Mouse (Mus musculus) layer of hippocampus, adult 18-20 months (tissue): ENCODE data around the gene Olfr555. TPM values are rescaled to one million over a fixed set of nuclear protein-coding genes. Genes with fewer than 3 reads are reported as not detected.
"Not testable (repeated sequence)": the region's sequence is repeated elsewhere in the genome, so short reads cannot be mapped to it uniquely, and the experiment has no call there.

ENCODE experiments used
- DNase-seq, 2 experiments: peaks; one replicate each; pipeline ENCODE4 v3.0.0; 2022; ENCODE audit warnings: low spot score in 2 of 2
- long read RNA-seq: library from polyadenylated mRNA; stranded (forward); transcript quantifications from one replicate; pipeline ENCODE4 v2.0.0, GENCODE M21; 2021
- total RNA-seq, 2 experiments: library from RNA; stranded (reverse); gene quantifications; 2 replicates each; pipeline ENCODE4 v1.2.3; 2021

The Olfr555 gene
- not detected for total RNA-seq
- long read RNA-seq, result 0 reads

GRCm38 (mm10) chr7:102658523-102658922 lies at the start of gene Olfr555:
Gene Olfr555 (plus strand): TSS chr7:102658823.
- no peak for DNase-seq

- DNase-seq, result no peak
These were observed 40.5 kb upstream of the Olfr555 start, which contains the start of gene Olfr553 for GRCm38 (mm10) chr7:102618118-102618517. Gene Olfr553 (minus strand): TSS chr7:102618218.

GRCm38 (mm10) chr7:102619608-102620007 lies 39.0 kb upstream of the Olfr555 start:
- no peak for DNase-seq

- DNase-seq, result not testable (repeated sequence)
These were observed 38.3 kb upstream of the Olfr555 start for GRCm38 (mm10) chr7:102620368-102620767.

- peak in 1 of 2 experiments; percentile 63 for DNase-seq
These were observed 22.0 kb upstream of the Olfr555 start for GRCm38 (mm10) chr7:102636665-102637064.

- DNase-seq, result no peak
These were observed 20.5 kb upstream of the Olfr555 start, which contains the start of gene Olfr554 for GRCm38 (mm10) chr7:102638132-102638531. Gene Olfr554 (plus strand): TSS chr7:102638432.

GRCm38 (mm10) chr7:102644945-102645344 lies 13.7 kb upstream of the Olfr555 start:
- DNase-seq, result not testable (repeated sequence)

GRCm38 (mm10) chr7:102664599-102664998 lies 6.0 kb downstream of the Olfr555 start, which contains the start of gene Olfr556:
Gene Olfr556 (plus strand): TSS chr7:102664899.
- no peak for DNase-seq

- peak in 1 of 2 experiments; percentile 21 for DNase-seq
These were observed 6.8 kb downstream of the Olfr555 start for GRCm38 (mm10) chr7:102665378-102665777.

GRCm38 (mm10) chr7:102676225-102676624 lies 17.6 kb downstream of the Olfr555 start:
- no peak for DNase-seq

- DNase-seq, result peak in 1 of 2 experiments; percentile 3
These were observed 23.3 kb downstream of the Olfr555 start for GRCm38 (mm10) chr7:102681916-102682315.

- DNase-seq, result peak; percentile 83 to 92
These were observed 28.4 kb downstream of the Olfr555 start, which contains the start of gene Trim68 for GRCm38 (mm10) chr7:102686944-102687501. Gene Trim68 (minus strand): TSS chr7:102687327.

GRCm38 (mm10) chr7:102695358-102696125 lies 36.9 kb downstream of the Olfr555 start, which contains the start of gene Olfr557:
Gene Olfr557 (plus strand): TSS chr7:102695910.
- DNase-seq, result peak in 1 of 2 experiments; percentile 26

GRCm38 (mm10) chr7:102698461-102698860 lies 39.8 kb downstream of the Olfr555 start:
- no peak for DNase-seq

GRCm38 (mm10) chr7:102701915-102702314 lies 43.3 kb downstream of the Olfr555 start, which contains the start of gene Olfr558:
Gene Olfr558 (plus strand): TSS chr7:102702215.
- no peak for DNase-seq

Other genes starting within 250 kb of the Olfr555 start
- 10 to 100 TPM in 1 of 2 experiments, 1 to 10 TPM in 1; 9.4 to 11.4 TPM for gene Rrm1, start 217.1 kb upstream of the Olfr555 start, total RNA-seq
- gene Olfr543, start 177.1 kb upstream of the Olfr555 start, total RNA-seq, result not detected
- gene Olfr544, start 170.5 kb upstream of the Olfr555 start, total RNA-seq, result not detected
- gene Olfr545, start 159.2 kb upstream of the Olfr555 start, total RNA-seq, result not detected
- not detected for gene Olfr547, start 124.1 kb upstream of the Olfr555 start, total RNA-seq
- not detected for gene Olfr548-ps1, start 117.9 kb upstream of the Olfr555 start, total RNA-seq
- not detected for gene Olfr549, start 109.0 kb upstream of the Olfr555 start, total RNA-seq
- 1 to 10 TPM; 3.3 to 4.0 TPM for gene Trim21, start 93.3 kb upstream of the Olfr555 start, total RNA-seq
- gene Olfr550, start 87.4 kb upstream of the Olfr555 start, total RNA-seq, result 1 to 10 TPM; 2.4 to 2.8 TPM
- gene Olfr551, start 66.9 kb upstream of the Olfr555 start, total RNA-seq, result not detected
- gene Olfr552, start 61.1 kb upstream of the Olfr555 start, total RNA-seq, result under 1 TPM; 0.07 to 0.08 TPM
- not detected for gene Olfr553, start 40.6 kb upstream of the Olfr555 start, total RNA-seq
- under 1 TPM in 1 of 2 experiments, not detected in 1; 0.23 TPM for gene Olfr554, start 20.4 kb upstream of the Olfr555 start, total RNA-seq
- gene Olfr556, start 6.1 kb downstream of the Olfr555 start, total RNA-seq, result not detected
- gene Trim68, start 28.5 kb downstream of the Olfr555 start, total RNA-seq, result 1 to 10 TPM; 5.2 to 6.4 TPM
- under 1 TPM in 1 of 2 experiments, not detected in 1; 0.20 TPM for gene Olfr557, start 37.1 kb downstream of the Olfr555 start, total RNA-seq
- under 1 TPM; 0.30 to 0.32 TPM for gene Olfr558, start 43.4 kb downstream of the Olfr555 start, total RNA-seq
- gene Olfr33, start 60.2 kb downstream of the Olfr555 start, total RNA-seq, result not detected
- gene Olfr559, start 68.7 kb downstream of the Olfr555 start, total RNA-seq, result not detected
- not detected for gene Olfr560, start 100.5 kb downstream of the Olfr555 start, total RNA-seq
- gene Olfr78, start 100.6 kb downstream of the Olfr555 start, total RNA-seq, result under 1 TPM; 0.10 to 0.12 TPM
- under 1 TPM in 1 of 2 experiments, not detected in 1; 0.13 TPM for gene Olfr561, start 112.4 kb downstream of the Olfr555 start, total RNA-seq
- not detected for gene Olfr564, start 144.7 kb downstream of the Olfr555 start, total RNA-seq
- not detected for gene Olfr566, start 199.9 kb downstream of the Olfr555 start, total RNA-seq
- gene Olfr568, start 218.3 kb downstream of the Olfr555 start, total RNA-seq, result not detected
- not detected for gene Olfr569, start 232.1 kb downstream of the Olfr555 start, total RNA-seq
- not detected for gene Olfr570, start 235.8 kb downstream of the Olfr555 start, total RNA-seq